Mouse (Mus musculus) bone marrow, adult 2 months (tissue): ENCODE measurements around the gene Galnt16.

ENCODE experiments used
- CTCF ChIP-seq: fragments of 200-500 bp; IDR thresholded peaks from 2 replicates; pipeline ENCODE4 v1.5.1; 2011; ENCODE audit warnings: low read length, control low read depth; ENCODE audit not compliant: control insufficient read depth, insufficient read depth
- POLR2A ChIP-seq: fragments of 200-500 bp; IDR thresholded peaks from 2 replicates; pipeline ENCODE4 v1.6.1; 2011; ENCODE audit warnings: low read depth, mild to moderate bottlenecking, control low read depth, low read length, borderline replicate concordance; ENCODE audit not compliant: control insufficient read depth

DNA sequence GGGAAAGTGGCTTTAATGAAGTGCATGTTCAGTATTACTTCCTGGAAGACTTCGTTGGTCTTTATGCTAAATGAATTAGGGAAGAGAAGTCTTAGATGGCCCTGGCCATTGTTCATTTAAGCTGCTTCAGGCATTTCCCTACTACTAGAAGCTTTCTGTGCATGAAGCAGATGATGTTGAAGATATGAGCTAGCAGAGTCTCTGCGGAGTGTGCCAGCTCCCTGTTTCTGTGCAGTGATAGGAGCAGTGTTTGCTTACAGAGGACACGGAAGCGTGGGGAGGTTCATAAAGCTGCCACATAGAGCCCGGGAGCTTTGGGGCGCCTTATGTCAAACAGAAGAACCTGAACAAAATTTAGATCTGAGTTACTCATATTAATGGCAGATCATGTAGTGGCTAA lies 140.6 kb downstream of the Galnt16 start:
- no peak for TF ChIP-seq POLR2A
- no peak for TF ChIP-seq CTCF
